Mouse (Mus musculus): ENCODE measurements around the gene Stat4. TPM values are rescaled to one million over a fixed set of nuclear protein-coding genes. Genes with fewer than 3 reads are reported as not detected.

The Stat4 gene
- total and polyA plus RNA-seq, 3 experiments = 11.4 to 17.5 (median 16.7) TPM

- TF ChIP-seq CHD1 (IDR thresholded peaks at IDR 0.05; ENCODE audit: low read depth, low read length) (peak; percentile 34; the same call in 1 of the 2 replicates), ZMIZ1 (IDR thresholded peaks at IDR 0.05; ENCODE audit: low read depth, low read length) (no peak), POLR2AphosphoS2 (IDR thresholded peaks at IDR 0.05; ENCODE audit: low read depth, low read length) (no peak), NRF1 (IDR thresholded peaks at IDR 0.05; ENCODE audit: low read depth, low read length) (no peak), NELFE (IDR thresholded peaks at IDR 0.05; ENCODE audit: low read depth, low read length) (peak; percentile 27; the same call in 1 of the 2 replicates), GABPA (IDR thresholded peaks at IDR 0.05; ENCODE audit: insufficient replicate concordance, low read depth, low read length) (no peak), SMC3 (IDR thresholded peaks at IDR 0.05; ENCODE audit: low read depth, low read length) (peak; percentile 62), ELF1 (IDR thresholded peaks at IDR 0.05; ENCODE audit: low read depth, low read length) (no peak), EP300 (IDR thresholded peaks at IDR 0.05; ENCODE audit: low read length) (peak; percentile 33; the same call in 1 of the 2 replicates), ZKSCAN1 (IDR thresholded peaks at IDR 0.05; ENCODE audit: borderline replicate concordance, low read depth, low read length) (no peak)
Measured at GRCm38 (mm10) chr1:52131787-52132377, 144.9 kb downstream of the Stat4 start (continued).

DNA sequence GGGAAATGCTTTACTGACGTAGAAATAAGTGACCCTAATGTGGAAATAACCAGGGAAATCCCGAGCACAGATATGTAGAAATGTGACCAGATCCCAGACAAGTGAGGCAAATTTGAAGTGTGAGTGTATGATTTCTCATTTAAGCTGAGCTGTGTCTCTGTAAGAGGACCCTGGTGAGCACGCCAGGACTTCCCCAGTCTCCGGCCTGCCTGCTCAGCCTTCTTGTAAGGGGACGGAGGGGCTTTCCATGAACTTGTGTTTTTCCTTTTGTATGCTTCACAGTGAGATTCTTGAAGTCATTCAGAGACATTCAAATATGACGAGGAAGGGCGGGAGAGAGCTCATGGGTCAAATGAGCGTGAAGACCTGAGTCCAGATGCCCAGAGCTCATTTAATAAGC is 146.3 kb downstream of the Stat4 start:
- no peak overlapping the region for H3K4me3 ChIP-seq (replicated peaks in 1 of 3; ENCODE audit: low read depth in 2 of 3, low read length in 2 of 3, poor library complexity in 1 of 3)
- H3K4me2 ChIP-seq (ENCODE audit: insufficient read depth, low read depth, poor library complexity, severe bottlenecking) = peak overlapping the region; percentile 21; the same call in 1 of the 2 replicates
- DNase-seq (ENCODE audit: extremely low read depth) = peak; percentile 91
- no peaks in the 10 kb centered on the region for H3K27me3 ChIP-seq (replicated peaks)
- peak overlapping the region; percentile 100 for H3K27ac ChIP-seq (ENCODE audit: insufficient read depth, low read depth)
- dilution Hi-C loops (cut with MboI; ENCODE audit: extremely low pct_ligation_motif_present, extremely low pct_unique_long_range_greater_than_20kb, low sequenced_read_pairs) (no loop called here), in situ Hi-C loops (cut with MboI; ENCODE audit: low pct_ligation_motif_present, low pct_unique_long_range_greater_than_20kb, low sequenced_read_pairs) (no loop called here)
- H3K4me1 ChIP-seq (ENCODE audit: control insufficient read depth in 1 of 2, insufficient read depth in 2 of 2) = peaks cover 22 to 86% of the 10 kb centered on the region in 2 experiments
- H3K79me2 ChIP-seq (replicated peaks; ENCODE audit: control insufficient read depth, extremely low read depth, insufficient read depth, poor library complexity, severe bottlenecking) = peaks cover 11% of the 10 kb centered on the region
- H3K36me3 ChIP-seq (replicated peaks in 1 of 2; ENCODE audit: control insufficient read depth in 1 of 2, insufficient read depth in 1 of 2, low read length in 1 of 2) = peaks cover 72 to 79% of the 10 kb centered on the region in 2 experiments
- H3K9ac ChIP-seq (ENCODE audit: insufficient read depth, low read depth) = peak overlapping the region; percentile 23; the same call in 1 of the 2 replicates
- no peaks in the 10 kb centered on the region for H3K9me3 ChIP-seq (replicated peaks; ENCODE audit: low read length)
- TF ChIP-seq SMC3 (IDR thresholded peaks at IDR 0.05; ENCODE audit: low read depth, low read length) (no peak; the same call in 1 of the 2 replicates), MAZ (IDR thresholded peaks at IDR 0.05; ENCODE audit: low read depth, low read length) (peak; percentile 49; the same call in 1 of the 2 replicates), NRF1 (IDR thresholded peaks at IDR 0.05; ENCODE audit: low read depth, low read length) (no peak), BHLHE40 (IDR thresholded peaks at IDR 0.05; ENCODE audit: low read depth, low read length) (peak; percentile 99), SIN3A (IDR thresholded peaks at IDR 0.05; ENCODE audit: low read length) (peak; percentile 94), TCF12 (IDR thresholded peaks at IDR 0.05; ENCODE audit: low read depth, low read length) (peak; percentile 91), USF1 (IDR thresholded peaks at IDR 0.05; ENCODE audit: low read depth, low read length) (no peak), JUN (IDR thresholded peaks at IDR 0.05; ENCODE audit: insufficient read depth, low read depth, low read length) (0 out of 2 replicates have a peak, but pooled peaks have one; percentile 64), HCFC1 (IDR thresholded peaks at IDR 0.05; ENCODE audit: low read depth, low read length) (no peak), CHD1 (IDR thresholded peaks at IDR 0.05; ENCODE audit: low read depth, low read length) (no peak), ELF1 (IDR thresholded peaks at IDR 0.05; ENCODE audit: low read depth, low read length) (peak; percentile 66; the same call in 1 of the 2 replicates), KAT2A (IDR thresholded peaks at IDR 0.05; ENCODE audit: insufficient replicate concordance, low read length) (0 out of 2 replicates have a peak, but pooled peaks have one; percentile 47), RCOR1 (conservative IDR thresholded peaks at IDR 0.05; ENCODE audit: low read depth, low read length) (peak; percentile 85; the same call in 1 of the 2 replicates), MYC (IDR thresholded peaks at IDR 0.05; ENCODE audit: low read depth, low read length) (peak; percentile 87; the same call in 1 of the 2 replicates), EP300 (IDR thresholded peaks at IDR 0.05; ENCODE audit: low read length) (peak; percentile 90), CHD2 (IDR thresholded peaks at IDR 0.05; ENCODE audit: low read length) (peak; percentile 57; the same call in 1 of the 2 replicates), IRF4 (IDR thresholded peaks at IDR 0.05; ENCODE audit: low read depth, low read length) (peak; percentile 91), TBP (conservative IDR thresholded peaks at IDR 0.05; ENCODE audit: low read depth, low read length) (peak; percentile 26), MEF2A (IDR thresholded peaks at IDR 0.05; ENCODE audit: borderline replicate concordance, low read depth, low read length) (peak; percentile 89), MAFK (IDR thresholded peaks at IDR 0.05; ENCODE audit: insufficient replicate concordance, low read length) (peak; percentile 83), JUND (conservative IDR thresholded peaks at IDR 0.05; ENCODE audit: low read depth, low read length) (peak; percentile 63; the same call in 1 of the 2 replicates), MAX (IDR thresholded peaks at IDR 0.05; ENCODE audit: low read length) (peak; percentile 76), E2F4 (IDR thresholded peaks at IDR 0.05; ENCODE audit: insufficient replicate concordance, low read depth, low read length) (peak; percentile 77; the same call in 1 of the 2 replicates), ETS1 (conservative IDR thresholded peaks at IDR 0.05; ENCODE audit: low read depth, low read length) (peak; percentile 98), POLR2A (IDR thresholded peaks at IDR 0.05; ENCODE audit: low read depth, low read length) (peak; percentile 12; the same call in 1 of the 2 replicates)
